Mouse (Mus musculus) G1E (cell line): ENCODE data around the gene Hnrnpf. TPM values are rescaled to one million over a fixed set of nuclear protein-coding genes. Genes with fewer than 3 reads are reported as not detected.

Experiments
- ATAC-seq: 2 replicates; pipeline ENCODE4 v1.8.0; 2016; ENCODE audit warnings: mild to moderate bottlenecking; ENCODE audit not compliant: insufficient number of reproducible peaks, poor library complexity, low FRiP score, severe bottlenecking; ENCODE audit errors: extremely low read depth
- DNase-seq: peaks from one replicate; pipeline ENCODE4 v3.0.0; 2012; ENCODE audit warnings: low spot score
- H3K27me3 ChIP-seq: 2 replicates; pipeline ENCODE4 v1.6.1; 2012; ENCODE audit warnings: mild to moderate bottlenecking, low read length, inconsistent platforms; ENCODE audit not compliant: insufficient read depth
- H3K36me3 ChIP-seq: replicated peaks from 2 replicates; pipeline ENCODE3; 2012; ENCODE audit warnings: mild to moderate bottlenecking, inconsistent platforms
- H3K4me1 ChIP-seq: 2 replicates; pipeline ENCODE4 v1.6.1; 2012; ENCODE audit warnings: low read depth, low read length, inconsistent platforms, mixed read lengths; ENCODE audit not compliant: insufficient read depth
- H3K4me3 ChIP-seq: 2 replicates; pipeline ENCODE4 v1.5.1; 2012; ENCODE audit warnings: low read depth, mild to moderate bottlenecking, inconsistent platforms, low read length, moderate library complexity, mixed read lengths
- H3K9me3 ChIP-seq: replicated peaks from 2 replicates; pipeline ENCODE4 v1.6.1; 2012; ENCODE audit warnings: inconsistent platforms
- CTCF ChIP-seq: IDR thresholded peaks from 2 replicates; pipeline ENCODE4 v1.5.1; 2012; ENCODE audit warnings: low read depth, low read length, inconsistent platforms, mixed read lengths
- GATA1 ChIP-seq: IDR thresholded peaks from 2 replicates; pipeline ENCODE4 v1.6.1; 2012; ENCODE audit warnings: borderline replicate concordance, low read length, inconsistent platforms, mixed read lengths
- GATA2 ChIP-seq: IDR thresholded peaks from 2 replicates; pipeline ENCODE4 v1.6.1; 2012; ENCODE audit warnings: low read depth, low read length, inconsistent platforms, borderline replicate concordance
- POLR2AphosphoS5 ChIP-seq: IDR thresholded peaks from 2 replicates; pipeline ENCODE4 v1.6.1; 2012; ENCODE audit warnings: low read depth, low read length, inconsistent platforms; ENCODE audit not compliant: insufficient replicate concordance
- TAL1 ChIP-seq: conservative IDR thresholded peaks from 2 replicates; pipeline ENCODE4 v1.6.1; 2012; ENCODE audit warnings: low read depth, low read length, inconsistent platforms, mixed read lengths
- polyA plus RNA-seq: library from polyadenylated mRNA; stranded (reverse); fragments of >175 nt; gene quantifications from 2 replicates; pipeline ENCODE4 v1.2.3, GENCODE M21; 2012
- total RNA-seq, 2 experiments: library from RNA; stranded (forward) in 1 of 2; stranded (reverse) in 1 of 2; fragments of 200-1000 nt in 1 of 2; fragments of >200 nt in 1 of 2; fragmentation: Nextera tagmentation in 1 of 2; gene quantifications; 2 replicates each; pipeline ENCODE4 v1.2.3; 2014 to 2017

The Hnrnpf gene
- total and polyA plus RNA-seq, 3 experiments = 204 to 1,876 (median 483) TPM

- Histone ChIP-seq H3K27me3 (peaks cover 23% of the 10 kb centered on the region; the same call in 1 of the 2 replicates), H3K36me3 (no peaks in the 10 kb centered on the region), H3K4me3 (no peak overlapping the region), H3K4me1 (peaks cover 8% of the 10 kb centered on the region), H3K9me3 (no peaks in the 10 kb centered on the region)
- no peak for ATAC-seq
- DNase-seq = no peak
- TF ChIP-seq GATA2 = no peak
- no peak for TF ChIP-seq POLR2AphosphoS5
- TF ChIP-seq TAL1 = no peak
- no peak for TF ChIP-seq GATA1
- TF ChIP-seq CTCF = no peak
Measured at GRCm38 (mm10) chr6:117956161-117956560, 56.0 kb downstream of the Hnrnpf start.

- Histone ChIP-seq H3K4me1 (peaks cover 8% of the 10 kb centered on the region), H3K27me3 (peaks cover 23% of the 10 kb centered on the region; the same call in 1 of the 2 replicates), H3K4me3 (no peak overlapping the region), H3K9me3 (no peaks in the 10 kb centered on the region), H3K36me3 (no peaks in the 10 kb centered on the region)
- no peak for DNase-seq
- no peak for ATAC-seq
- TF ChIP-seq GATA1 = no peak
- no peak for TF ChIP-seq TAL1
- no peak for TF ChIP-seq POLR2AphosphoS5
- no peak for TF ChIP-seq CTCF
- TF ChIP-seq GATA2 = no peak
Measured at GRCm38 (mm10) chr6:117956851-117957501, 56.9 kb downstream of the Hnrnpf start.

GRCm38 (mm10) chr6:117963201-117963600 is 63.1 kb downstream of the Hnrnpf start:
- Histone ChIP-seq H3K4me1 (no peaks in the 10 kb centered on the region), H3K36me3 (no peaks in the 10 kb centered on the region), H3K9me3 (0 out of 2 replicates have a peak, but pooled peaks cover 5% of the 10 kb centered on the region), H3K27me3 (peaks cover 15% of the 10 kb centered on the region; the same call in 1 of the 2 replicates), H3K4me3 (no peak overlapping the region)
- ATAC-seq = no peak
- TF ChIP-seq POLR2AphosphoS5 (no peak), CTCF (peak; percentile 4; the same call in 1 of the 2 replicates), GATA2 (no peak), GATA1 (no peak), TAL1 (no peak)
- DNase-seq = no peak

- Histone ChIP-seq H3K36me3 (no peaks in the 10 kb centered on the region), H3K4me3 (no peak overlapping the region), H3K9me3 (0 out of 2 replicates have a peak, but pooled peaks cover 5% of the 10 kb centered on the region), H3K4me1 (no peaks in the 10 kb centered on the region), H3K27me3 (peaks cover 12% of the 10 kb centered on the region)
- no peak for TF ChIP-seq TAL1
- no peak for TF ChIP-seq GATA2
- TF ChIP-seq POLR2AphosphoS5 = no peak
- no peak for TF ChIP-seq CTCF
- no peak for TF ChIP-seq GATA1
- no peak for DNase-seq
- no peak for ATAC-seq
Measured at GRCm38 (mm10) chr6:117966729-117967128, 66.6 kb downstream of the Hnrnpf start.

Other genes starting within 250 kb of the Hnrnpf start
- gene Zfp637, start 59.1 kb upstream of the Hnrnpf start, total RNA-seq (2014; fragmentation: Nextera tagmentation) = 46.6 and 60.7 TPM in 2 replicates
- 35.7 and 41.7 TPM in 2 replicates for gene Zfp637, start 59.1 kb upstream of the Hnrnpf start, total RNA-seq (2017)
- 14.0 and 19.4 TPM in 2 replicates for gene Zfp637, start 59.1 kb upstream of the Hnrnpf start, polyA plus RNA-seq
- 23.9 and 30.3 TPM in 2 replicates for gene Zfp239, start 38.2 kb upstream of the Hnrnpf start, total RNA-seq (2014; fragmentation: Nextera tagmentation)
- gene Zfp239, start 38.2 kb upstream of the Hnrnpf start, total RNA-seq (2017) = 17.8 and 19.9 TPM in 2 replicates
- 3.5 and 6.4 TPM in 2 replicates for gene Zfp239, start 38.2 kb upstream of the Hnrnpf start, polyA plus RNA-seq
- gene Fxyd4, start 37.4 kb downstream of the Hnrnpf start, total RNA-seq (2014; fragmentation: Nextera tagmentation) = not detected in 2 replicates
- gene Fxyd4, start 37.4 kb downstream of the Hnrnpf start, total RNA-seq (2017) = 0.46 TPM in 1 of 2 replicates, not detected in the other
- not detected in 2 replicates for gene Fxyd4, start 37.4 kb downstream of the Hnrnpf start, polyA plus RNA-seq
- not detected in 2 replicates for gene Rasgef1a, start 111.1 kb downstream of the Hnrnpf start, total RNA-seq (2014; fragmentation: Nextera tagmentation)
- 0.05 TPM in 1 of 2 replicates, not detected in the other for gene Rasgef1a, start 111.1 kb downstream of the Hnrnpf start, total RNA-seq (2017)
- gene Rasgef1a, start 111.1 kb downstream of the Hnrnpf start, polyA plus RNA-seq = not detected in 2 replicates
- 35.4 and 37.6 TPM in 2 replicates for gene Csgalnact2, start 238.8 kb downstream of the Hnrnpf start, total RNA-seq (2014; fragmentation: Nextera tagmentation)
- 33.5 and 38.0 TPM in 2 replicates for gene Csgalnact2, start 238.8 kb downstream of the Hnrnpf start, total RNA-seq (2017)
- gene Csgalnact2, start 238.8 kb downstream of the Hnrnpf start, polyA plus RNA-seq = 4.5 and 5.2 TPM in 2 replicates